Mouse (Mus musculus) ES-Bruce4 (cell line): ENCODE measurements around the gene Pabpc5. TPM values are rescaled to one million over a fixed set of nuclear protein-coding genes. Genes with fewer than 3 reads are reported as not detected.

Source experiments
- H3K27ac ChIP-seq: 2 replicates; pipeline ENCODE4 v1.5.1; 2012; ENCODE audit warnings: low read length, inconsistent platforms; ENCODE audit not compliant: insufficient read depth
- H3K27me3 ChIP-seq: 2 replicates; pipeline ENCODE4 v1.6.1; 2012; ENCODE audit warnings: mild to moderate bottlenecking, low read length, inconsistent platforms; ENCODE audit not compliant: control insufficient read depth, poor library complexity, insufficient read depth, severe bottlenecking
- H3K36me3 ChIP-seq: 2 replicates; pipeline ENCODE4 v1.6.1; 2012; ENCODE audit warnings: inconsistent platforms, mild to moderate bottlenecking, low read length, moderate library complexity; ENCODE audit not compliant: control insufficient read depth, poor library complexity, insufficient read depth, severe bottlenecking
- H3K4me1 ChIP-seq: one replicate; pipeline ENCODE4 v1.8.1; 2011; ENCODE audit warnings: low read length; ENCODE audit not compliant: control insufficient read depth, insufficient read depth
- H3K4me3 ChIP-seq: 2 replicates; pipeline ENCODE4 v1.5.1; 2011; ENCODE audit warnings: low read depth, mild to moderate bottlenecking, low read length
- H3K9ac ChIP-seq: 2 replicates; pipeline ENCODE4 v1.6.1; 2012; ENCODE audit warnings: low read depth, mild to moderate bottlenecking, inconsistent platforms; ENCODE audit not compliant: poor library complexity, severe bottlenecking
- H3K9me3 ChIP-seq: replicated peaks from 2 replicates; pipeline ENCODE4 v1.6.1; 2012; ENCODE audit warnings: mild to moderate bottlenecking, low read length, inconsistent platforms; ENCODE audit not compliant: control insufficient read depth, poor library complexity, insufficient read depth, severe bottlenecking
- CTCF ChIP-seq: IDR thresholded peaks from one replicate; pipeline ENCODE4 v1.8.1; 2011; ENCODE audit warnings: low read depth, low read length
- EP300 ChIP-seq: IDR thresholded peaks from 2 replicates; pipeline ENCODE4 v1.6.1; 2011; ENCODE audit warnings: low read depth, low read length; ENCODE audit not compliant: insufficient read depth
- POLR2A ChIP-seq: IDR thresholded peaks from one replicate; pipeline ENCODE4 v1.8.1; 2011; ENCODE audit warnings: low read length; ENCODE audit not compliant: insufficient read depth
- polyA plus RNA-seq: library from polyadenylated mRNA; stranded (reverse); fragments of >200 nt; gene quantifications from 2 replicates; pipeline ENCODE4 v1.2.4, GENCODE M21; 2011; ENCODE audit warnings: low read depth; ENCODE audit not compliant: missing spikeins, insufficient read depth, insufficient read length

Gene Pabpc5
- polyA plus RNA-seq, result not detected in 2 replicates

GRCm38 (mm10) chrX:119927081-119927571 lies at the start of gene Pabpc5:
TSS of gene Pabpc5 (plus strand) at chrX:119927196.
- Histone ChIP-seq H3K27me3 (no peaks in the 10 kb centered on the region), H3K9me3 (no peaks in the 10 kb centered on the region), H3K9ac (no peak within 1 kb of the TSS), H3K4me3 (peak within 1 kb of the TSS; percentile 71), H3K36me3 (no peaks in the 10 kb centered on the region), H3K4me1 (no peaks in the 10 kb centered on the region), H3K27ac (no peak within 1 kb of the TSS)
- TF ChIP-seq EP300, result no peak
- TF ChIP-seq CTCF, result no peak

- no peak overlapping the region for H3K27ac ChIP-seq
- H3K4me3 ChIP-seq, result no peak overlapping the region
- no peak overlapping the region for H3K9ac ChIP-seq
- H3K36me3 ChIP-seq, result no peaks in the 10 kb centered on the region
- TF ChIP-seq EP300 (no peak), POLR2A (no peak), CTCF (no peak)
- H3K4me1 ChIP-seq, result no peaks in the 10 kb centered on the region
- H3K9me3 ChIP-seq, result no peaks in the 10 kb centered on the region
- H3K27me3 ChIP-seq, result no peaks in the 10 kb centered on the region
Observed at GRCm38 (mm10) chrX:119886957-119887593, 39.9 kb upstream of the Pabpc5 start.

GRCm38 (mm10) chrX:119888326-119888920 lies 38.6 kb upstream of the Pabpc5 start:
- Histone ChIP-seq H3K4me3 (no peak overlapping the region), H3K27ac (no peak overlapping the region), H3K9ac (no peak overlapping the region), H3K9me3 (no peaks in the 10 kb centered on the region), H3K4me1 (no peaks in the 10 kb centered on the region), H3K27me3 (no peaks in the 10 kb centered on the region), H3K36me3 (no peaks in the 10 kb centered on the region)
- no peak for TF ChIP-seq POLR2A
- no peak for TF ChIP-seq CTCF
- no peak for TF ChIP-seq EP300

GRCm38 (mm10) chrX:119927852-119928251 lies 856 bp downstream of the Pabpc5 start:
- H3K4me1 ChIP-seq, result no peaks in the 10 kb centered on the region
- H3K27me3 ChIP-seq, result no peaks in the 10 kb centered on the region
- H3K27ac ChIP-seq, result no peak overlapping the region

More at GRCm38 (mm10) chrX:119927852-119928251, 856 bp downstream of the Pabpc5 start:
- TF ChIP-seq POLR2A, result no peak
- no peak for TF ChIP-seq EP300
- TF ChIP-seq CTCF, result no peak
- H3K9me3 ChIP-seq, result no peaks in the 10 kb centered on the region
- H3K9ac ChIP-seq, result no peak overlapping the region
- no peak overlapping the region for H3K4me3 ChIP-seq
- no peaks in the 10 kb centered on the region for H3K36me3 ChIP-seq
